9 mouse cellular contexts compared by ENCODE assay signal in genomic region chr14:119137906-119138785, GRCm38 (mm10). TPM values are rescaled to one million over a fixed set of nuclear protein-coding genes. Genes with fewer than 3 reads are reported as not detected.
DNase-seq lines count a peak whose midpoint lies in the region; ATAC-seq and TF ChIP-seq lines count a peak whose summit lies in the region.
"Had no signal": no experiment of that assay in that cellular context is flagged by ENCODE, and none has a peak within 500 bp of the region (broad histone marks: within the 10 kb centered on the region; RNA-seq: fewer than 3 reads in every experiment).

Hs6st3 (plus strand) TSS chr14:119138341.

- H3K9ac ChIP-seq in forebrain, postnatal 0 days = peak within 1 kb of the TSS; percentile 60
- H3K9ac ChIP-seq in midbrain, embryonic 11.5 days (ENCODE audit: low read length) = peak within 1 kb of the TSS; percentile 52

- peaks cover 34% of the 10 kb centered on the region for H3K9me3 ChIP-seq in E14TG2a.4 (ENCODE audit: low read length)
- H3K9me3 ChIP-seq in forebrain, postnatal 0 days (ENCODE audit: low read length) = no peaks in the 10 kb centered on the region
- no peaks in the 10 kb centered on the region for H3K9me3 ChIP-seq in midbrain, embryonic 11.5 days (ENCODE audit: control insufficient read depth, low read length)

- no peaks in the 10 kb centered on the region for H3K36me3 ChIP-seq in E14TG2a.4 (ENCODE audit: insufficient read depth, low read length)
- no peaks in the 10 kb centered on the region for H3K36me3 ChIP-seq in forebrain, postnatal 0 days (ENCODE audit: insufficient read depth)
- no peaks in the 10 kb centered on the region for H3K36me3 ChIP-seq in midbrain, embryonic 11.5 days (ENCODE audit: control insufficient read depth, insufficient read depth, low read length)

- WGBS in forebrain, postnatal 0 days = under 1% methylated on average over 92 of the region's 100 CpGs
- under 1% methylated on average over 99 of the region's 100 CpGs for WGBS in midbrain, embryonic 11.5 days

- H3K27me3 ChIP-seq in E14TG2a.4 (ENCODE audit: insufficient read depth, low read length) = peaks cover 70% of the 10 kb centered on the region
- no peaks in the 10 kb centered on the region for H3K27me3 ChIP-seq in forebrain, postnatal 0 days (ENCODE audit: insufficient read depth, low read length)
- peaks cover 37% of the 10 kb centered on the region for H3K27me3 ChIP-seq in midbrain, embryonic 11.5 days (ENCODE audit: control insufficient read depth, insufficient read depth, low read length)

- H3K4me2 ChIP-seq in forebrain, postnatal 0 days (ENCODE audit: low read depth) = peak within 1 kb of the TSS; percentile 90
- H3K4me2 ChIP-seq in midbrain, embryonic 11.5 days = peak within 1 kb of the TSS; percentile 98

- peaks cover 13% of the 10 kb centered on the region; the same call in 1 of the 2 replicates for H3K4me1 ChIP-seq in E14TG2a.4 (replicated peaks; ENCODE audit: low read depth, low read length)
- no peaks in the 10 kb centered on the region for H3K4me1 ChIP-seq in brown adipose tissue, adult 24 weeks (ENCODE audit: control insufficient read depth, insufficient read depth, insufficient read length, low read length)
- peaks cover 6% of the 10 kb centered on the region; the same call in 1 of the 2 replicates for H3K4me1 ChIP-seq in forebrain, postnatal 0 days (ENCODE audit: insufficient read depth)
- peaks cover 10% of the 10 kb centered on the region; the same call in 1 of the 2 replicates for H3K4me1 ChIP-seq in midbrain, embryonic 11.5 days (ENCODE audit: control insufficient read depth, insufficient read depth, low read length)

- H3K4me3 ChIP-seq in E14TG2a.4 (replicated peaks; ENCODE audit: low read length) = peak within 1 kb of the TSS; percentile 86
- H3K4me3 ChIP-seq in brown adipose tissue, adult 24 weeks (ENCODE audit: insufficient read depth, low read depth, low read length) = peak within 1 kb of the TSS; percentile 52
- peak within 1 kb of the TSS; percentile 67 for H3K4me3 ChIP-seq in forebrain, postnatal 0 days (ENCODE audit: low read depth, low read length)
- peak within 1 kb of the TSS; percentile 62 for H3K4me3 ChIP-seq in midbrain, embryonic 11.5 days (ENCODE audit: low read depth, low read length)

- no peak within 1 kb of the TSS for H3K27ac ChIP-seq in brown adipose tissue, adult 24 weeks (replicated peaks; ENCODE audit: low read depth, low read length)
- peak within 1 kb of the TSS; percentile 45 for H3K27ac ChIP-seq in forebrain, postnatal 0 days (ENCODE audit: low read depth, low read length)
- H3K27ac ChIP-seq in midbrain, embryonic 11.5 days (ENCODE audit: low read depth, low read length) = no peak within 1 kb of the TSS

- DNase-seq in heart, adult 11 months = peak; percentile 81
- no peak for DNase-seq in heart, adult 18-20 months
- DNase-seq in forebrain, postnatal 0 days = peak; percentile 34
- DNase-seq in layer of hippocampus, postnatal 10 days (ENCODE audit: low spot score in 2 of 2) = no peak
- DNase-seq in midbrain, embryonic 11.5 days (ENCODE audit: low spot score, missing footprints) = peak; percentile 93
- no peak for DNase-seq in c-Kit-positive CD71-positive TER-119-positive erythroid progenitor cells, embryonic 14.5 days (ENCODE audit: low spot score)

- peak; percentile 56 for ATAC-seq in forebrain, postnatal 0 days
- peak; percentile 57 for ATAC-seq in midbrain, embryonic 11.5 days (ENCODE audit: low FRiP score)

- TF ChIP-seq CTCF in E14TG2a.4 (conservative IDR thresholded peaks at IDR 0.05; ENCODE audit: low read length) = no peak
- no peak for TF ChIP-seq CTCF in forebrain, postnatal 0 days (IDR thresholded peaks at IDR 0.05; ENCODE audit: low read depth)

RNA-seq across cellular contexts. Expression of gene Hs6st3, which starts in this region (rescaled TPM):
- total RNA-seq in heart, adult 18-20 months (2021) = not detected
- polyA plus RNA-seq in brown adipose tissue, adult 24 weeks (2012; ENCODE audit: insufficient read depth, insufficient read length, missing spikeins) = not detected in 2 replicates
- 21.7 and 23.4 TPM in 2 replicates for total RNA-seq in forebrain, postnatal 0 days (2014; rRNA removed)
- polyA plus RNA-seq in forebrain, postnatal 0 days (2015; fragmentation: Nextera tagmentation; extraction: Ambion mirVana) = 1.3 and 2.4 TPM in 2 replicates
- total RNA-seq in layer of hippocampus, postnatal 10 days (2021) = 10 to 100 TPM; 85.3 to 90.2 TPM
- 0.12 and 0.20 TPM in 2 replicates for polyA plus RNA-seq in midbrain, embryonic 11.5 days (2014; fragmentation: Nextera tagmentation; extraction: Ambion mirVana)
- polyA plus RNA-seq: large intestine, adult 2 months had no signal

Comparison
In these comparisons a context has a peak if more than half of its experiments do, and no peak if none do; other contexts are left out.
1. RNA of gene Hs6st3 (total RNA-seq): 85.3 to 90.2 TPM in layer of hippocampus, postnatal 10 days and 21.7 to 23.4 TPM in forebrain, postnatal 0 days; not detected in heart, adult 18-20 months; every median in the first group is over 10 times any median in the second.
2. DNase-seq: peak in heart, adult 11 months (single experiment) and forebrain, postnatal 0 days (single experiment); none in heart, adult 18-20 months (0 of 2), layer of hippocampus, postnatal 10 days (0 of 2) and c-Kit-positive CD71-positive TER-119-positive erythroid progenitor cells, embryonic 14.5 days (single experiment).
3. Peak in DNase-seq, ATAC-seq, H3K4me3 ChIP-seq, H3K9ac ChIP-seq and H3K4me2 ChIP-seq in midbrain, embryonic 11.5 days; RNA of the gene not detected or under 1 TPM.
4. Peak in every context shown above with its lines, with median percentiles within 50 percentile points of each other: H3K4me3 ChIP-seq.